Mouse (Mus musculus) cerebellum, adult 2 months (tissue): ENCODE data around the gene Cadm1.

Source experiments
- CTCF ChIP-seq: fragments of 200-500 bp; IDR thresholded peaks from 2 replicates; pipeline ENCODE4 v1.5.1; 2011; ENCODE audit warnings: low read depth, mild to moderate bottlenecking, control low read depth, low read length, moderate library complexity, borderline replicate concordance; ENCODE audit not compliant: insufficient read depth
- POLR2A ChIP-seq: fragments of 200-500 bp; IDR thresholded peaks from 2 replicates; pipeline ENCODE4 v1.6.1; 2011; ENCODE audit warnings: low read length, control low read depth, borderline replicate concordance; ENCODE audit not compliant: insufficient read depth

DNA sequence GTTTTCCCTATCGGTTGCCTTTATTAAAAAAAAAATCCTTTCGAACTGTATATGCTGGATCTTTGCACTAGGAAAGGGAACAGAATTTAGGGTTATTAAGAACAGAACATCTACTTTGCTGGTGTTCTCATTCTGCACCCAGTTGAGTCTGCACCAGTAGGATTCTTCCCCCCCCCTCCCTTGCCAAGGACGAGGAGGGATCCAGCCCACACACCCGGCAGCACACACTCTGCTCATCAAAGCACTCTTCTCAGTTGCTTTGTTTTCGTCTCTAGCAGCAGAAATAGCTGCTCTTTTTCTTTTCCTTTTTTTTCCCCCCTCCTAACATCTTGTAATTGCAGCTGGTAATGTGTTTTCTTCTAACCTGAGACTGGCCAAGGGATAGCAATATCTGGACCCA, 198.9 kb downstream of the Cadm1 start:
- no peak for TF ChIP-seq POLR2A
- TF ChIP-seq CTCF, result no peak
